Mouse (Mus musculus): ENCODE measurements at regions not wholly inside any gene's neighbourhood (a gene's known extent, or its start where the extent isn't known, plus 50 kb on each side); places are given as distances from the start of the nearest gene placed in this dataset.
"Not testable (repeated sequence)": the region's sequence is repeated elsewhere in the genome, so short reads cannot be mapped to it uniquely, and the experiment has no call there.

GRCm38 (mm10) chr7:73600003-73600385 is 58.4 kb upstream of the Chd2 start:
- TF ChIP-seq CTCF, EP300 (IDR thresholded peaks at IDR 0.05; ENCODE audit: low read depth): not testable (repeated sequence)

Measured in liver, postnatal 0 days (tissue).